ENCODE assay signal across 8 mouse cellular contexts in genomic region chr1:84838621-84839151, GRCm38 (mm10). TPM values are rescaled to one million over a fixed set of nuclear protein-coding genes. Genes with fewer than 3 reads are reported as not detected.
DNase-seq lines count a peak whose midpoint lies in the region; ATAC-seq and TF ChIP-seq lines count a peak whose summit lies in the region.

No protein-coding gene starts in this region.

- H3K4me3 ChIP-seq in C2C12 (ENCODE audit: insufficient read depth, poor library complexity, severe bottlenecking): peak overlapping the region; percentile 89
- peak overlapping the region; percentile 87 for H3K4me3 ChIP-seq in bone marrow macrophage, adult 2 months (ENCODE audit: insufficient read depth, low read length)
- peak overlapping the region; percentile 98 for H3K4me3 ChIP-seq in forebrain, embryonic 12.5 days (replicated peaks)
- H3K4me3 ChIP-seq in heart, postnatal 0 days (ENCODE audit: low read depth, low read length): peak overlapping the region; percentile 97
- H3K4me3 ChIP-seq in neural tube, embryonic 14.5 days (ENCODE audit: low read depth, low read length): peak overlapping the region; percentile 87
- peak overlapping the region; percentile 100 for H3K4me3 ChIP-seq in testis, adult 2 months (ENCODE audit: control insufficient read depth, low read depth, low read length)

- peak; percentile 37 for DNase-seq in heart, postnatal 0 days (ENCODE audit: low spot score)
- DNase-seq in kidney, postnatal 4 days: peak; percentile 81 to 86
- peak; percentile 70 to 81 for DNase-seq in lung, adult 18-20 months

- no peak for TF ChIP-seq POLR2A in bone marrow macrophage, adult 2 months (IDR thresholded peaks at IDR 0.05; ENCODE audit: borderline replicate concordance, low read depth, low read length)
- TF ChIP-seq POLR2A in testis, adult 2 months (IDR thresholded peaks at IDR 0.05; ENCODE audit: control insufficient read depth, low read depth, low read length): peak; percentile 35; the same call in 1 of the 2 replicates

- no peaks in the 10 kb centered on the region for H3K9me3 ChIP-seq in forebrain, embryonic 12.5 days
- no peaks in the 10 kb centered on the region for H3K9me3 ChIP-seq in heart, postnatal 0 days (replicated peaks; ENCODE audit: control insufficient read depth, low read length)
- H3K9me3 ChIP-seq in neural tube, embryonic 14.5 days (ENCODE audit: control insufficient read depth, low read length): no peaks in the 10 kb centered on the region

- H3K9ac ChIP-seq in forebrain, embryonic 12.5 days: peak overlapping the region; percentile 98
- H3K9ac ChIP-seq in heart, postnatal 0 days (replicated peaks; ENCODE audit: low read depth, low read length): peak overlapping the region; percentile 95
- peak overlapping the region; percentile 94 for H3K9ac ChIP-seq in neural tube, embryonic 14.5 days (replicated peaks; ENCODE audit: low read depth, low read length)

- peaks cover 88% of the 10 kb centered on the region for H3K79me2 ChIP-seq in C2C12 (ENCODE audit: control insufficient read depth, insufficient read depth)

- ATAC-seq in forebrain, embryonic 12.5 days (ENCODE audit: low FRiP score): peak; percentile 67
- ATAC-seq in heart, postnatal 0 days (ENCODE audit: insufficient read depth, low read depth): peak; percentile 40
- ATAC-seq in neural tube, embryonic 14.5 days (ENCODE audit: low read depth): peak; percentile 74

- peak overlapping the region; percentile 72 for H3K4me2 ChIP-seq in forebrain, embryonic 12.5 days
- peak overlapping the region; percentile 85 for H3K4me2 ChIP-seq in heart, postnatal 0 days (ENCODE audit: low read depth, low read length)
- H3K4me2 ChIP-seq in neural tube, embryonic 14.5 days (ENCODE audit: low read depth, low read length): peak overlapping the region; percentile 74

- peaks cover 6% of the 10 kb centered on the region for H3K36me3 ChIP-seq in C2C12 (ENCODE audit: control insufficient read depth, insufficient read depth)
- H3K36me3 ChIP-seq in forebrain, embryonic 12.5 days (replicated peaks): peaks cover 5% of the 10 kb centered on the region; the same call in 1 of the 2 replicates
- H3K36me3 ChIP-seq in heart, postnatal 0 days (replicated peaks; ENCODE audit: control insufficient read depth, insufficient read depth, low read length): no peaks in the 10 kb centered on the region
- no peaks in the 10 kb centered on the region for H3K36me3 ChIP-seq in neural tube, embryonic 14.5 days (ENCODE audit: control insufficient read depth, insufficient read depth, low read length)
- H3K36me3 ChIP-seq in testis, adult 2 months (ENCODE audit: control insufficient read depth, insufficient read depth, low read length): no peaks in the 10 kb centered on the region

- H3K27ac ChIP-seq in bone marrow macrophage, adult 2 months (ENCODE audit: insufficient read depth, low read depth, low read length): peak overlapping the region; percentile 93
- peak overlapping the region; percentile 98 for H3K27ac ChIP-seq in forebrain, embryonic 12.5 days
- peak overlapping the region; percentile 98 for H3K27ac ChIP-seq in heart, postnatal 0 days (ENCODE audit: low read depth)
- peak overlapping the region; percentile 95 for H3K27ac ChIP-seq in neural tube, embryonic 14.5 days (ENCODE audit: low read depth, low read length)
- H3K27ac ChIP-seq in testis, adult 2 months (ENCODE audit: control insufficient read depth, insufficient read depth, low read depth, low read length): peak overlapping the region; percentile 99

- H3ac ChIP-seq in C2C12 (ENCODE audit: control insufficient read depth, insufficient read length, low read depth): peak overlapping the region; percentile 94

- WGBS in forebrain, embryonic 12.5 days: under 1% methylated on average over 42 of the region's 44 CpGs
- under 1% methylated on average over 31 of the region's 44 CpGs for WGBS in heart, postnatal 0 days
- 2% methylated on average over 39 of the region's 44 CpGs for WGBS in neural tube, embryonic 14.5 days

- no peaks in the 10 kb centered on the region for H3K27me3 ChIP-seq in C2C12 (ENCODE audit: control insufficient read depth, insufficient read depth, insufficient read length)
- H3K27me3 ChIP-seq in forebrain, embryonic 12.5 days: no peaks in the 10 kb centered on the region
- no peaks in the 10 kb centered on the region for H3K27me3 ChIP-seq in heart, postnatal 0 days (ENCODE audit: control insufficient read depth, insufficient read depth, low read length)
- H3K27me3 ChIP-seq in neural tube, embryonic 14.5 days (ENCODE audit: control insufficient read depth, insufficient read depth, low read length): no peaks in the 10 kb centered on the region
- no peaks in the 10 kb centered on the region for H3K27me3 ChIP-seq in testis, adult 2 months (ENCODE audit: control insufficient read depth, insufficient read depth, low read length)

- no peak for TF ChIP-seq CTCF in C2C12 (IDR thresholded peaks at IDR 0.05; ENCODE audit: control insufficient read depth, insufficient read depth, insufficient read length)
- no peak for TF ChIP-seq CTCF in bone marrow macrophage, adult 2 months (IDR thresholded peaks at IDR 0.05; ENCODE audit: low read depth, low read length)
- no peak for TF ChIP-seq CTCF in heart, postnatal 0 days (IDR thresholded peaks at IDR 0.05; ENCODE audit: low read depth)
- TF ChIP-seq CTCF in testis, adult 2 months (IDR thresholded peaks at IDR 0.05; ENCODE audit: control insufficient read depth, insufficient read depth, insufficient replicate concordance, low read depth, low read length): no peak

- peaks cover 7% of the 10 kb centered on the region for H3K4me1 ChIP-seq in bone marrow macrophage, adult 2 months (ENCODE audit: control insufficient read depth, insufficient read depth, low read length)
- peaks cover 21% of the 10 kb centered on the region for H3K4me1 ChIP-seq in forebrain, embryonic 12.5 days
- H3K4me1 ChIP-seq in heart, postnatal 0 days (ENCODE audit: control insufficient read depth, insufficient read depth): peaks cover 4% of the 10 kb centered on the region; the same call in 1 of the 2 replicates
- H3K4me1 ChIP-seq in neural tube, embryonic 14.5 days (ENCODE audit: control insufficient read depth, insufficient read depth, low read length): peaks cover 6% of the 10 kb centered on the region
- H3K4me1 ChIP-seq in testis, adult 2 months (ENCODE audit: control insufficient read depth, insufficient read depth, low read length): peaks cover 2% of the 10 kb centered on the region; the same call in 1 of the 2 replicates

- TF ChIP-seq EP300 in heart, postnatal 0 days (IDR thresholded peaks at IDR 0.05; ENCODE audit: low read depth): no peak

- peaks cover 58% of the 10 kb centered on the region for H3K79me3 ChIP-seq in C2C12 (ENCODE audit: low read depth)

TF ChIP-seq in C2C12, 6 proteins besides CTCF, POLR2A, EP300 and RAD21:
- TF ChIP-seq FOSL1 (IDR thresholded peaks at IDR 0.05; ENCODE audit: insufficient read depth, low read length, poor library complexity, severe bottlenecking) (no peak), CEBPB (IDR thresholded peaks at IDR 0.05; ENCODE audit: low read depth) (no peak), USF1 (IDR thresholded peaks at IDR 0.05; ENCODE audit: low read depth) (no peak), MYOD1 (IDR thresholded peaks at IDR 0.05; ENCODE audit: control insufficient read depth, insufficient read length, low read depth) (no peak), MYOG (IDR thresholded peaks at IDR 0.05; ENCODE audit: control insufficient read depth, extremely low read depth, insufficient read length) (no peak), MAX (IDR thresholded peaks at IDR 0.05) (no peak)

RNA-seq across cellular contexts. Expression of gene Fbxo36, which starts 1.0 kb away (rescaled TPM):
- polyA plus RNA-seq in C2C12 (2012; fragmentation: generic; extraction: Trizol): 6.8 TPM
- 3.4 and 4.2 TPM in 2 replicates for polyA plus RNA-seq in bone marrow macrophage, adult 2 months (2012; ENCODE audit: insufficient read depth, insufficient read length, missing spikeins)
- 9.5 and 11.6 TPM in 2 replicates for polyA plus RNA-seq in forebrain, embryonic 12.5 days (2016; fragmentation: Nextera tagmentation; extraction: Ambion mirVana)
- total RNA-seq in heart, postnatal 0 days (2014; rRNA removed; ENCODE audit: low replicate concordance): 5.3 and 12.8 TPM in 2 replicates
- polyA plus RNA-seq in heart, postnatal 0 days (2015; fragmentation: Nextera tagmentation; extraction: Ambion mirVana): 7.5 and 8.3 TPM in 2 replicates
- polyA plus RNA-seq in neural tube, embryonic 14.5 days (2014; fragmentation: Nextera tagmentation; extraction: Ambion mirVana): 3.8 and 4.9 TPM in 2 replicates
- polyA plus RNA-seq in testis, adult 2 months (2012; rRNA removed): 195 and 201 TPM in 2 replicates

RNA-seq across cellular contexts. Expression of gene Trip12, which starts 1.6 kb away (rescaled TPM):
- polyA plus RNA-seq in C2C12 (2012; fragmentation: generic; extraction: Trizol): 41.7 TPM
- 159 TPM in 2 replicates for polyA plus RNA-seq in bone marrow macrophage, adult 2 months (2012; ENCODE audit: insufficient read depth, insufficient read length, missing spikeins)
- 107 and 108 TPM in 2 replicates for polyA plus RNA-seq in forebrain, embryonic 12.5 days (2016; fragmentation: Nextera tagmentation; extraction: Ambion mirVana)
- total RNA-seq in heart, postnatal 0 days (2014; rRNA removed; ENCODE audit: low replicate concordance): 93.7 and 109 TPM in 2 replicates
- 29.6 and 31.5 TPM in 2 replicates for polyA plus RNA-seq in heart, postnatal 0 days (2015; fragmentation: Nextera tagmentation; extraction: Ambion mirVana)
- 67.4 and 70.8 TPM in 2 replicates for polyA plus RNA-seq in neural tube, embryonic 14.5 days (2014; fragmentation: Nextera tagmentation; extraction: Ambion mirVana)
- polyA plus RNA-seq in testis, adult 2 months (2012; rRNA removed): 214 and 242 TPM in 2 replicates

Comparison
In these comparisons a context has a peak if more than half of its experiments do, and no peak if none do; other contexts are left out.
1. Peak in every context shown above with its lines: DNase-seq, ATAC-seq, H3K4me3 ChIP-seq and H3K27ac ChIP-seq.
2. RNA of gene Fbxo36, which starts 1.0 kb away (polyA plus RNA-seq): 195 to 201 TPM in testis, adult 2 months; 9.5 to 11.6 TPM in forebrain, embryonic 12.5 days, 7.5 to 8.3 TPM in heart, postnatal 0 days, 6.8 TPM in C2C12 (single experiment), 3.8 to 4.9 TPM in neural tube, embryonic 14.5 days and 3.4 to 4.2 TPM in bone marrow macrophage, adult 2 months; every median in the first group is over 10 times any median in the second.